Mouse (Mus musculus) neural tube, embryonic 14.5 days (tissue): ENCODE data around the gene Bmi1. TPM values are rescaled to one million over a fixed set of nuclear protein-coding genes. Genes with fewer than 3 reads are reported as not detected.
A peak's percentile ranks its signal among the peaks of the same experiment; 100 is the strongest.

Experiments
- ATAC-seq: fragments of 200-750 bp; cut with Nextera tagmentation; 2 replicates; pipeline ENCODE4 v1.8.0; 2017; ENCODE audit warnings: low read depth, mild to moderate bottlenecking, moderate TSS enrichment, moderate library complexity
- H3K27ac ChIP-seq: fragments of 300-500 bp; sonication (generic); 2 replicates; pipeline ENCODE4 v1.5.1; 2014; ENCODE audit warnings: low read depth, mild to moderate bottlenecking, control low read depth, low read length, moderate library complexity, mixed read lengths
- H3K27me3 ChIP-seq: fragments of 300-500 bp; sonication (generic); 2 replicates; pipeline ENCODE4 v1.6.1; 2014; ENCODE audit warnings: low read length; ENCODE audit not compliant: control insufficient read depth, insufficient read depth
- H3K36me3 ChIP-seq: fragments of 300-500 bp; sonication (generic); 2 replicates; pipeline ENCODE4 v1.6.1; 2014; ENCODE audit warnings: low read length, mixed read lengths; ENCODE audit not compliant: control insufficient read depth, insufficient read depth
- H3K4me1 ChIP-seq: fragments of 300-500 bp; sonication (generic); 2 replicates; pipeline ENCODE4 v1.6.1; 2014; ENCODE audit warnings: low read length; ENCODE audit not compliant: control insufficient read depth, insufficient read depth
- H3K4me2 ChIP-seq: fragments of 300-500 bp; sonication (generic); 2 replicates; pipeline ENCODE4 v1.6.1; 2014; ENCODE audit warnings: mild to moderate bottlenecking, low read depth, low read length, control low read depth
- H3K4me3 ChIP-seq: fragments of 300-500 bp; sonication (generic); 2 replicates; pipeline ENCODE4 v1.5.1; 2014; ENCODE audit warnings: low read depth, low read length, control low read depth, mixed read lengths
- H3K9ac ChIP-seq: fragments of 300-500 bp; sonication (generic); replicated peaks from 2 replicates; pipeline ENCODE4 v1.6.1; 2014; ENCODE audit warnings: low read depth, mild to moderate bottlenecking, control low read depth, low read length, mixed read lengths
- H3K9me3 ChIP-seq: fragments of 300-500 bp; sonication (generic); 2 replicates; pipeline ENCODE4 v1.6.1; 2016; ENCODE audit warnings: low read length; ENCODE audit not compliant: control insufficient read depth
- WGBS: fragments of 180-500 bp; shearing (Covaris S2); extraction: QIAGEN DNeasy Blood & Tissue Kit; methylation state at CpG from one replicate; pipeline ENCODE4 v1.1.7; 2014; 5-methylcytosine and 5-hydroxymethylcytosine counted together
- polyA plus RNA-seq: library from polyadenylated mRNA; unstranded; fragments of >200 nt; fragmentation: Nextera tagmentation; extraction: Ambion mirVana; gene quantifications from 2 replicates; pipeline ENCODE4 v1.2.1, GENCODE M21; 2014

The Bmi1 gene
- polyA plus RNA-seq, 1 experiment from 2014 or later = 30.6 TPM

DNA sequence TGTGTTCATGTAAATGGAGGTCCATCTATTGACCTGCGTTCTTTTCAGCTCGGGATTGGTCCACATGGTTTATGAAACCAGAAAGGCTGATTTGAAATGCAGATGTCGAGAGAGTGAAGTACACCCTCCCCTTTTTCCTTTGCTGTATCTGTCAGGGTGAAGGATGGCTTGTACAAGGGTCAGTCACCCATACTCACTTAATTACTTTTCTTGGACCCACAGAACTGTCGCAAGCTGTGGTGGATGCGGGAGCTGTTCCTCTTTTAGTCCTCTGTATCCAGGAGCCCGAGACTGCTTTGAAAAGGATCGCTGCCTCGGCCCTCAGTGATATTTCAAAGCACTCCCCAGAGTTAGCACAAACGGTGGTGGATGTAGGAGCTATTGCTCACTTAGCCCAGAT, 54.9 kb downstream of the Bmi1 start:
- H3K9me3 ChIP-seq = no peaks in the 10 kb centered on the region
- no peaks in the 10 kb centered on the region for H3K27me3 ChIP-seq
- H3K27ac ChIP-seq = no peak overlapping the region
- no peak overlapping the region for H3K4me3 ChIP-seq
- no peaks in the 10 kb centered on the region for H3K36me3 ChIP-seq
- no peaks in the 10 kb centered on the region for H3K4me1 ChIP-seq
- ATAC-seq = peak; percentile 41; the same call in 1 of the 2 replicates
- H3K4me2 ChIP-seq = no peak overlapping the region
- WGBS = 2% methylated on average over 9 of the region's 9 CpGs
- no peak overlapping the region for H3K9ac ChIP-seq

GRCm38 (mm10) chr2:18734394-18735127, 57.7 kb downstream of the Bmi1 start:
- Histone ChIP-seq H3K36me3 (no peaks in the 10 kb centered on the region), H3K27ac (no peak overlapping the region), H3K4me1 (no peaks in the 10 kb centered on the region), H3K9ac (no peak overlapping the region), H3K4me2 (no peak overlapping the region), H3K9me3 (no peaks in the 10 kb centered on the region), H3K4me3 (no peak overlapping the region), H3K27me3 (no peaks in the 10 kb centered on the region)
- WGBS = 48% methylated on average over 5 of the region's 5 CpGs
- no peak for ATAC-seq

Other genes with a start within 250 kb of the Bmi1 start
- gene Commd3, start 4.6 kb upstream of the Bmi1 start, polyA plus RNA-seq = 203 and 222 TPM in 2 replicates
- gene Spag6, start 17.0 kb downstream of the Bmi1 start, polyA plus RNA-seq = 0.23 TPM in 1 of 2 replicates, not detected in the other